Mouse (Mus musculus) T-helper 17 cell (primary cell): ENCODE data around the gene Gm20388.

Experiments used
- in situ Hi-C, 2 experiments: fragments of 300-600 bp; cut with MboI, MseI; formaldehyde crosslinking; loops; 1 replicate in 1 of 2; 2 replicates in 1 of 2; pipeline ENCODE4 v1.15.1; 2025; ENCODE audit warnings: high pct_unique_total_duplicates in 2 of 2

Gene Gm20388

DNA sequence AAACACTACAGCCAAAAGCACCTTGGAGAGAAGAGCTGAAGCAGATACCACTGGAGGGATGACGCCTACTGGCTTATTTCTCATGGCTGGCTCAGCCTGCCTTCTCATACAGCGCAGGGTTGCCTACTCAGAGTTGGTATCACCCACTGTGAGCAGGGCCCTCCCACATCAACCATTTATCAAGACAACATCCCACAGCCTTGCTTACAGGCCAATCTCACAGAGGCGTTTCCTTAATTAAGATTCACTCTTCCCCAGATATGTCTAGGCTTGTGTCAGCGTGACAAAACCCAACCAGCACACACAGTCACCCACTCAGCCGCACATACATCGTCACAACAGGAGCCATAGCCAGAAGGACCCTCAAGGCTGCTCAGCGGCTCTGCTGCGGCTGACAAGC lies 4172.0 kb downstream of the Gm20388 start:
- in situ Hi-C loops: no loop called here

DNA sequence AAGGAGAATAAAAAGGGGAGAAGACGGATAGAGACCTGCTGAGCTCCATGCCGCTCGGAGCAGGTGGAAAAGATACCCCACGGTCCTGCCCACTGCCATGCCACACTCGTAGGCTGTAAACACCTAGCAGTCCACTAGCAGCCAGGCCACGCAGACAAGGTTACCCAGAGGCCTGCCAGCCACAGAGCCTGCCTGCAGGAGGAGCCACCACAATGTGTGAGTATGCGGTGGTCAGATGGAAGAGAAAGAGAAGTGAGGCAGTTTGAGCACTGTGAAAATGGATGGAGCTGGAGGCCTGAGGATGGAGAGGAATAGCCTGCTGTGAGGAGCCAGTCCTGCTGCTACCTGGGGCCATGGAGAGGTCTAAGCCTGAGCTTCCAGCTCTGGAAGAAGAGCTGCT lies 4173.0 kb downstream of the Gm20388 start:
- in situ Hi-C loops: no loop called here

DNA sequence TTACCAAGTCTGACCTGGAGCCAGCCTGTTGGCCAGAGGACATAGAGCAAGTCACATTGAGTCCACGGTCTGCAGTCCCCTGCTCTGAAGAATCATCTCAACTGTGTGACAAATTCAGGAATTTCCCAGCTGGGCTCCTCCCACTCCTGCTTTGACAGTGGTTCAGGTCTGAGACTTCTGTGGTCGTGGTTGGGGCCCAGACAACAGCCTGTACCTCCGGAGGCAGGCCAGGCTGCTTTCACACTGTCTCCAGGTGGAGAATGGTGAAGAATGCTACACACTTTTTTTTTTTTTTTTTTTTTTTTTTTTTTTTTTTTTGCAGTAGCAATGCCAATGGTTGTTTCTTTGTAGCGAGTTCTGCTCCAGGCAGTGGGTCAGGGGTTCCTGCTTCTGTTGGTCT lies 4175.0 kb downstream of the Gm20388 start:
- in situ Hi-C loops: no loop called here

DNA sequence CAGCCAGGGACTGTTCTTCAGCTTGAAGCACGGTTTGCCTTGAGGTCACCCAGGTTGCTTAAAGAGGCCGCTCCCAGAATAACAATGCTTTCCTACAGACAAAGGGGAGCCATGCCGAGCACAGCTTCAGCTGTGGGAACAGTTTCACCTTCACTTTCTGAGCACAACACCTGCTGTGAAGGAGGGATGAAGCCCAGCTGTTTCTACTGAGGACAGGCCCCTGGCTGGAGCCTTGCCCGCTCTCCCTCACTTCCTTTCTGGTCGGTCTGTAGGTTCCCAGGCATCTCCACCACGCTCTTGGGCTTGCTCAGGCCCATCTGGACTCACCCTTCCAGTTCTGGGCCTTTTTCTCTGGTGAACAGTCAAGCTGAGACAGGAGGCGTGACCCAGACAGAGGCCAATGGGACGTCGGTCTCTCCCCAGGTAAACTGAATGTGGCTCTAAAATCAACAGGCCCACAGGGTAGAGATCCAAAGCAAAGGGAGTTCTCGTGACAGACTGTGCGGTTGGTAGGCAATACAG lies 4177.5 kb downstream of the Gm20388 start:
- in situ Hi-C loops: no loop called here

DNA sequence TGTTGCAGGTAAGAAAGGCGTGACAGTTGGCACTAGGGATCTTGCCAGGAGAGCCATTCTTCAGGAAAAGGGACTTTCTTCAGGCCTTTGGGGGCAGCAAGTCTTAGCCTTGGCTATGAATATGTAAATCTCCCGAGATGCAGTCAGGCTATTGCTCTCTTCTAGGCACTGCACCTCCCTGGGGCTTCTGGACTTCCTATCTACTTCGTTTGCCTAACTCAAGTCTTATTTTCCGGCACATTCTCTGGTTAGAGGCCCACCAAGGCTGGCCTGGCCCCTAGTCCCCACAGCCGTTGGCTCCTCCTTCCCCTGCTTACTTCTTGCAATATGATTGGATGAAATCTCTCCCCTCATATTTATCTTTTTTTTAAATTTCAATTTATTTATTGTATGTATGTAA lies 4178.4 kb downstream of the Gm20388 start:
- in situ Hi-C loops: no loop called here

DNA sequence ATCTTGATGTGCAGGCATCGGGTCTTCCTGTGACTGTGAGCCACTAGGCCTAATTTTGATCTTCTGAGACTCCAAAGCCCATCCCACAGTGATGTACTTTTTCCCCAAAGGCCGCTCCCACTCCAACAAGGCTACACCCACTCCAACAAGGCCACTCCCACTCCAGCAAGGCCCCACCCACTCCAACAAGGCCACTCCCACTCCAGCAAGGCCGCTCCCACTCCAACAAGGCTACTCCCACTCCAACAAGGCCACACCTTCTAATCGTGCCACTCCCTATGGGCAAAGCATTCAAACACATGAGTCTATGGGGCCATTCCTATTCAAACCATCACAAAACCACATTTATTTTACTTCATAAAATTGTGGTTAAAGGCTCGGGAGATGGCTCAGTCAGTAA lies 4179.8 kb downstream of the Gm20388 start:
- in situ Hi-C loops: no loop called here

DNA sequence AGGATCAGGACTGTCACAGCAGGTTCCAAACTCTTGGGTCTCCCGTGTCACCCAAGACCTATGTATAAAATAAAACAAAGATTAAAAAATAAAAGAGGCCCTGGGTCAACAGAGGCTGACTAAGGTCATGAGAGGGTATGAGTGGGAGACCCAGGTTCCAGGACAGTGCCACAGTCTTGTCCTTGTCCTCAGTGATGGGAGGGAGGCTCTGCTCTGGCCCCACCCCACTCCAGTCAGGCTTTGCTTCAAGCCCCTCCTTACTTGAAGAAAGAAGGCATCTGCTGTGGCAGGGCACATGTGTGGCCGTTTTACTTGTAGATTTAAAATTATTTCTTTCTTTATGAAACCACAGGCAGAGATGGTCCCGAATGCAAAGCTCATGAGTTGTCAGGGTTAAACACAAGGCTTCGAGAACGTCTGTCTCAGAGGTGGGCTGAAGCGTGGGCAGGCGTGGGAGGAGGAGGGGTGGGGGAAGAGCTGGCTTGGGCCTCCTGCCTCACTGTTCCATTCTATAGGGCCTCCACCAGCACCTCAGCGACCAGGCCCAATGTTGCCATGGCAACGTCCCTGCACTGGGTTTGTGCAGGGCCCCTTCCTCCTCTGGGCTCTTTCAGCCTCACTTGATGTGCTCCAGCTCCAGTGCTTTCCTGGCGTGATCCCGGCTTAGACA lies 4188.4 kb downstream of the Gm20388 start:
- in situ Hi-C loops: loop anchor here in 1 of 2 experiments (5.0 kb wide), 1 partner anchor 58 kb away; no protein-coding TSS in a partner anchor

DNA sequence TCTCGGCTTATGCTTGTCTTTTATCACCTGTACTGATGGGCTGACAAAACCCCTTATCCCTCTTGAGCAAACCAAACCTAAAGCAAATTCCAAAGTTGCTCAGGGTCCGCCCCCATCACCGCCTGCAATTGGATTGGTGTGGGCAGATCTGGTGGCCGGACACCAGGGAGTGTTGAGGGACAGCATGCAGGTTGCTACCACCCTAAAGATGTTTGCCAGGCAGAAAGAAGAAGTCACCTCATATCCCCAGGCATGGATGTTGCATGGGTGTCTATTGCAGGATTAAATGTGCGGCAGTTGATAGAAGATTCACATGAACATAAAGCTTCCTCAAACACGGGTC lies 4189.0 kb downstream of the Gm20388 start:
- in situ Hi-C loops: loop anchor here in 1 of 2 experiments (5.0 kb wide), 1 partner anchor 58 kb away; no protein-coding TSS in a partner anchor

DNA sequence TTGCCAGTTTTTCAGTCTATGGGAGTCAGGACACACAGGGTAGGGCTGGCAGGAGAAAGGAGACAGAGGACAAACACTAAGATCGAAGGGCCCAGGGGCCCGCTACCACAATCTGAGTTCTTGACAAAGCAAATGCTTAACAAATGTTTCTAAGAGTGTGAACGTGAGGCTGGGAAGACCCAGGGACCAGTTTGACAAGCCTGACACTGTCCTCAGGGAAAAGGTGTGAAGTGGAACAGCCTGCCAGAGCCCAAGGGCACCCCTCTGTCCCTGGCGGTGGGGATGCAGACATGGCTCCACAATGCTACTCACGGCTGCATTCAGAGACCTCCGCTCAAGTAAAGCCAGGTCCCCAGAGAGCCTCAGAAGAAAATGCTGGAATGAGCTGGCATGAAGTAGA lies 4195.2 kb downstream of the Gm20388 start:
- in situ Hi-C loops: no loop called here

DNA sequence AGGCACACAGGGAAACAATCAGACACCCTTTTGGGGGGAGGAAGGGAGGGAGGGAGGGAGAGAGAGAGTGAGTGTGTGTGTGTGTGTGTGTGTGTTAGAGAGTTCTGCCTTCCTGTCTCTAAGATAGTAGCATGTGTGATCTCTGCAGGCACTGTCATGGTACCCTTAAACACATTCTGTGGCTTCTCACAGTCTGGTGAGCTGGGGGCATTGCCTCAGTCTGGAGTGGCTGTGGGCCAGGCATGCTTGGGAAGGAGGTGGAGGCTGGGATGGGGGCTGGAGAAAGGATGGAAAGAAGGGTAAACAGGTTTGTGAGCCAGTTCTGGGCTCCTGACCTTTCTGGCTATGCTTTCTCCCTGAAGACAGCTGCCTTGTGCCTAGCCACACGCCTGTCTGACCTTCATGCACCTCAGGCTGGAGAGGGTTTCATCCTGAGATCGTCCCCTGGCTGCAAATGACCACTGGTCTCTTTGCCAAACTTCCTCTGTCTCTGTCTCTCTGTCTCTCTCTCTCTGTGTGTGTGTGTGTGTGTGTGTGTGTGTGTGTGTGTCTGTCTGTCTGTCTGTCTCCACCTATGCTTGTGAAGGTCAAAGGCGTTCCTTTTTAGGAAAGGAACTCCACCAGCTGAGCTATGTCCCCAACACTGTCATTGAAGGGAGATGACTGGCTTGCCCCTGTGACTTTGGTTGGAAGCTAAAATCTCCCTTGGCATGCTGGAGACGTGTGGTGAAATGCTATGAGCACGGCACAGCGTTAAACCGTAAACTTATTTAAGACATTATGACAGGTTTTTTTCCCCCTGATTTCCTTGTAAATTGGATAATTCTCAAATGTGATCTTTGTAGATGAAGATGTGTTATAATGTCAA lies 4195.9 kb downstream of the Gm20388 start:
- in situ Hi-C loops: no loop called here

DNA sequence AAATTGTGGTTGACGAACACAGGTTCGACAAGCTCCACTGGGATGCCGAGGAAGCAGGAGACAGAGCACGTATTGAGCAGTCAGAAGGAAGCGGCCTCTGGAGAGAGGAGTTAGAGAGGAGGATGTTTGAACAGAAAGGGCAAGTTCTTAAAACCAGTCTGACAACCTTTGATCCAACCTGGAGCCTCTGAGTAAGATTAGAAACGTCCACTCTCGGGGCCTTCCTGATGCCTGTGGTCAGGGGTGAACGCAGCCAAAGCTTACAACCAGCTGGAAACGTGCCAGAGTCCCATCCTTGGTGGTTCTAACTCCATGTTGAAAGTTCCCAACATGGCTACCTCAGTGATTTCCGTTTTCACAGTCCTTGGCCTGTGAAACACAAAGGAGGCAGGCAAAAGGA lies 4202.5 kb downstream of the Gm20388 start:
- in situ Hi-C loops: no loop called here

DNA sequence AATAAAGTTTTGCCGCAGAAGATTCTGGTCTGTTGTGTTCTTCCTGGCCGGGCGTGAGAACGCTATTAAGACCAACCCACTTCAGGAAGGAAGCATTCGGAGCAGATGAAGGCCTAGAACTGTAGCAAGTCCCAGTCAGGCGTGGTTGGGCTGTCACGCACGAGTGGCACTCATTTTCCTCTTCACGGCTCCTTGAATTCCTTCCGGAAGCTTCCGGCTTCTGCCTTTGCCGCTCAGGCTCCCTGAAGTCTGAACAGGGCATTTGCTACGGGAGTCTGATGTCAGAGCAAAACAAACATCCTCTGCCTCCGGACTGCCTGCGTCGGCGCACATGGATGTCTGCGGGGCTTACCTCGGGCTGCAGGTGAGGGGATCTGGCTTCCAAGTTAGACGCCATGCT lies 4214.6 kb downstream of the Gm20388 start:
- in situ Hi-C loops: no loop called here

DNA sequence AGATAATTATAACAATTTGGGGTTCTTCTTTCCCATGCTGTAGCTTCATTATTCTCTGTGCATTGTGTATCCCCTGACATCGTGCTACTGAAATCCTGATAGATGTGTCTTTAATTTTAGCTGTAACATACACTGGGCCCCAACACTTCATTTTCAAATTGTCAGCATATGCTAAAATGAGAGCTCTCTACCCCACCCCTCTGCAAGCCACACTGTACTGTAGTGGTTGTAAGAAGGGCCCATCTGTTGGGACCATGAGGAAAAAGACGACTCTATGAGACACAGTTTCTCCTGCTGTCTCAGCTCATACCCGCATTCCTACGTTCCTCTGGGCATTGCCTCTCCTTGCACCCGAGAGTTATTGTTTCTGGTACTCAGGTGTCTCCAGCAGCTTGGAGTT lies 4226.6 kb downstream of the Gm20388 start:
- in situ Hi-C loops: no loop called here

DNA sequence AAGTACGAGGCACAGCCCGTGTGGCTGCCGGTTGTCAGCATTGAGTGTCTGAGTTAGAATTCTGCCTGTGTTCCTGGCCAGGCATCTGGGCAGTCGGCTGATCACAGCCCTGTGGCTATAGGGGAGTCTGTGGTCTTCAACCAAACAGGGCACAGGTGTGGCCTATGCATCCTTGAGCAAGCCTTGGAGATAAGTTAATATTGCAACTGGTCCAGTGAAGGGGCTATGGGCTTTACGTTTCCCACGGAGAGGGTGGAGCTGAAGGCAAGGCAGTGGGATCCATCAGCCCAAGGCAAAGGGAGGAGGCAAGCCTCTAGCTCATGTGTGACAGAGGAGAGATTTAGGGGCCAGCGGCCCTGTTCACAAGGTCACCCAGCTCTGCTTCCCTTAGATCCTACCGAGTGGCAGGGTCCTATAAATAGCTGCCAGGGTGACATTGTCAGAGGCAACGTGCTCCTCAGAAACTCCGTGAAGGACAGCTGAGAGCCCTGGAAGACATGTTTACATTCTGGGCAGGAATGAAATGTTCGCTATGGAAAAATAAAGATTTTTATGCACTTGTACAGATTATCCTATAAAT lies 4229.7 kb downstream of the Gm20388 start:
- in situ Hi-C loops: no loop called here

DNA sequence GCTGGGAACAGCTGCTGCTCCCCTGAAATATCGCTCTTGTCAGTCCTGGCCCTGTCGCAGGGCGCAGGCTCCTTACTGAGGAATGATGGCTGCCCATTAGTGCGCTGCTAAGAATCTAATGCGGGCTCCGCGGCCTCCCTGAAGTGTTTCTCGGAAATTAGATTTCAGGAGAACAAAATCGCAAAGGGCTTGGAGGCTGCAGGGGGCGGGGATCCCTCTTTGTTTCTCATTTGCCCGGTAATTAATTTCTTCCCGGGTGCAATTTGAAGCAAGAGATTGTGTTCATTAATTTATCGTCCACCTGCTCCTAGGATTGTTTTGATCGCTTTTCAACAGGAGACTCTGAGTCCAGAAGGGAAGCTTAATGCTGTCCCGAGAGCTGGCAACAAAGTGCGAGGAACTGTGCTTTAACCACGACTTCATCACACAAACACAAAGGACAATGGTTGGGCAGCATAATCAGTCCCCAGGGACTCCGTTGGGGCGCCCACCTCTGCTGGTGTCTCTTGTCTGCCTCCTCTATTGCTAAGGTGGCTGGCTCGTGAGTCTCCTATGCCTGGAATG lies 4230.3 kb downstream of the Gm20388 start:
- in situ Hi-C loops: no loop called here

DNA sequence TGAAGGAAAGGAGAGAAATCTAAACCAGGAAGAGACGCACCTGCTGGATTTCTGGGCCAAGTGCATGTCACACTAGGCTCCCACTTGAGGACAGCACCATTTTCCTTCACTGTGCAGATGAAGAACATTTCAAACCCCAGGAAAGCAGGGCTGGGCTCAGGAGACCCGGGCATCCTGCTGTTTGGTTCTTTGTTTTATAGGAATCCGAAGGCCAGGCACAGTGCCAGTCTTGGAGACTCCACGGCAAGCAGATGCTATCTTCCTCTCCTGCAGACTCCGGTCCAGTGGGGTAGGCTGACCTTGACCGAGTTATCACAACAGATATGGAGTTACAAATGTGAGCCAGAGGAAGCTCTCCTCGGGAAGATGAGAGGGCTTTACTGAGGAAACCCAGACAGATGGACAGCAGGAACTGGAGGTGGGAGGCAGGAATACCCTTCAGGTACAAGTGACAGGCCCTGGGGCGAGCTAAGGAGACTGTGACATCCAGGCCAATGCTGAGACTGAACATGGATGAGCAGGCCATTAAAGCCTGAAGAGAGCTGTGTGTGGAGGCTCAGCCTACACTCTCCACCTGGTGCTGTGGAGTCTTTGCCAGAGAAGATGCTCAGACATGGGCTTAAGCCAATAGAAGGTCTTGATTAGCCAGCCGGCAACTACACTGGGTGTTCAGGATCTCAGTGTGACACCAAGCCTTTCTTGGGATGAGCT lies 4231.2 kb downstream of the Gm20388 start:
- in situ Hi-C loops: no loop called here

DNA sequence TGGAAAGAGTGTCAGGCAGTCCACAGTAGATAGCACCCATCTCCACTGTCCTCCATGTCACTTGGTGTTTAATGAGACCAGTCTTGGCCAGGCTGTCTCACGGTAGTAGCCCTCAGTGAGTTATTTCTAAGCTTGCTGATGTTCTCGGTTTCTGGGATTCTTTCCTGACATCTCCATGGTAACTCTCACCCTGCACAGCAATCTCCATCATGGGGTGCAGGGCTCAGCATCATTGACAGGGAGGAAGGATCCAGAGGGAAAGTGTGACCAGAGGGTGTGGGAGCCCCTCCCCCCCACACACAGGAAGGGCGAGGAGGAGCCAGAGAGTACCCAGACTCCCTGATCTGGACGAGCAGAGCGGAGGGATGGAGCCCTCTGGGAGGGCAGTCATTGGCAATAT lies 4232.4 kb downstream of the Gm20388 start:
- in situ Hi-C loops: no loop called here

DNA sequence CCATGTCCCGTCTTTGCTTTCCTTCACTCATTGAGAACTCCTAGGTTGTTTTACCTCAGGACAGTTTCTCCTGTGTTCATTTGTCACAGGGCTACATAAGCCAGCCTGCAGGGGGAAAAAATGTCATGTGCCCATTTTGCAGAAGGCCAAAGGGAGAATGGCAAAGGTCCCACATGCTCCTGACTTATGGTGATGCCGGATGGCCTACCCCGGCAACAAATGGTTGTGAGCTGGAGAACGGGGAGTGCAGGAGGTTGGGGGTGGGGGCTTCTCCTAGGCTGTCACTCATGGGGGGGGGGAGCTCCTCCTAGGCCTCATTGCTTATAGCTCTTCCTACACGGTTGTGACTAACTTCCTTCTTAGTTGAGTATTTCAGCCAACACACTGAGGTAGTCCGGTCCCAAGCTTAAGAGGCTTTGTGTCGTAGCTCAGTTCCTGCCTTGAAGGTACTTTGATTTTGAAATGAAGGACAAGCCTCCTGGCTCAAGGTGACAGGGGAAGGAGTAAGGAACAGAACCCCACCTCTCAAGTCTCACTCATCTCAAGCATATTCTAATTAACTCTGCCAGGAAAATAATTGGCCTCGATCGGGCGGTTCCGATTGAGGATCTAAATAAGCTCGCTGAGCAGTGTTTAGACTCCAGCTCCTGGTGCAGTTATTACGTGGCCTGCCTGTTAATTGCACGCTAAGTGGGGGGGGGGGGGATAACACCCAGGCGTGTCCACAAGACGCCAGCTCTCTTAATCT lies 4233.4 kb downstream of the Gm20388 start:
- in situ Hi-C loops: no loop called here

DNA sequence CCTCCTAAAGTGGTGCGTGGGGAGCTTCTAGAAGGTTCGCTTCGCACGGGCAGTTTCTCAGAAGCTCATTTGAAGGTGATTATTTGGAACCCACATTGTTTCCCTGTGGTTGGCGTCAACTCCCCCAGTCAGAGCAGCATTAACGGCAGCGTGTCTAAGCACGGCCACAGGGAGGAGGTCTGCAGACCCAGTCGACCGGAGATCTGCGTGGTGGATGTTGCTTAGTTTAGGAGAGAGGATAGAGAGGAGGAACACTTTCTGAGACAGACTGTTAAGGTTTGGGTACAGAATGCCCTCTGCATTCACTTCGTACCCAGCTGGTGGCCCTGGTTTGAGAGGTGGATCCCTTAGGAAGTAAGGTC lies 4234.0 kb downstream of the Gm20388 start:
- in situ Hi-C loops: no loop called here

DNA sequence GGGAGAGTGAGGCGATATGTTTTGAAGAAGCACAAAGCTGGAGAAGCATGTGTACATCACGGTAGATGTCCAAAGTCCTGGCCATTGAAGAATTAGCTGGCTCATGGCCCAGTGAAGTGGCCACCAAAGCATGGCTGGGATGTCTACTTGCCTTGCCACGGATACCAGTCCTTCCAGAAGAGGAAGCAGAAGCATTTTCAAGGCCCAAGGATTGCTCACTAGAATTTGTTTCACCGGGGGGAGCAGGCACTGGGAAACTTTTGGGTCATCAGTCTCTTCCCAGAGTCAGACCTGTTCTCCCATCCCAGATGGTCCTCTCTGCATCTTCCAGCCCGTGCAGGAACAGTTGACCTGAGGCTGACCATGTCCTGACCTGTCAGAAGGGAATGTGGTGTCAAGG lies 4235.6 kb downstream of the Gm20388 start:
- in situ Hi-C loops: no loop called here

DNA sequence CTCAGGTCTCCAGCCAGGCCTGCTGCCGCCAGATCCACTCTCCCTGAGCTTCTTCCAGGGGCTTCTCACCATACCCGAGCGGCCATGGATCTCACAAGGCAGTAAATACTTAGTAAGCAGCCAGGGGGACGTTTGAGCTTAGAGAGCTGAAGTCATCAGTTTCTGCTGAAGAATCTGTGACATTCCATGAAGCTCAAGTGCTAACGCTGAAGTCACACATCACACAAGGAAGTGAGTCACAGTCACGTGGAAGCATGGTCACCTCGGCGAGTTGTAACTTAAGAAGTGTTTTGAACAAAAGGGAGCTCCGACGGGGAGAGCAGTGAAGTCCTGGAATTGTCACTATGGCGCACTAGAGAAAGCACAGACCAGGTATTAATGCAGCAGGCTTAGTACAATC lies 4239.4 kb downstream of the Gm20388 start:
- in situ Hi-C loops: no loop called here
